Mouse (Mus musculus) mammary gland, adult 2 months (tissue): ENCODE results near the gene Dars. TPM values are rescaled to one million over a fixed set of nuclear protein-coding genes. Genes with fewer than 3 reads are reported as not detected.

Experiments
- polyA plus RNA-seq: library from polyadenylated mRNA; depleted of rRNA; stranded (reverse); fragments of >200 nt; gene quantifications from 2 replicates; pipeline ENCODE4 v1.2.3, GENCODE M21; 2012; ENCODE audit warnings: low replicate concordance; rRNA removed

Dars gene
- 7.3 and 14.7 TPM in 2 replicates for polyA plus RNA-seq

GRCm38 (mm10) chr1:128416584-128417532 lies at the start of gene Dars:
TSS of gene Dars (minus strand) at chr1:128417368.

GRCm38 (mm10) chr1:128359554-128360376 lies 57.4 kb downstream of the Dars start, which contains the start of gene Mcm6:
TSS of gene Mcm6 (minus strand) at chr1:128359664.

GRCm38 (mm10) chr1:128328218-128328617 lies 89.0 kb downstream of the Dars start, which contains the start of gene Lct:
TSS of gene Lct (minus strand) at chr1:128328318.

Other genes starting within 250 kb of the Dars start
- gene Ubxn4, start 173.4 kb downstream of the Dars start, polyA plus RNA-seq = 19.0 and 19.7 TPM in 2 replicates
- 0.02 and 0.09 TPM in 2 replicates for gene Lct, start 89.0 kb downstream of the Dars start, polyA plus RNA-seq
- gene Mcm6, start 57.7 kb downstream of the Dars start, polyA plus RNA-seq = 10.2 and 15.4 TPM in 2 replicates
- gene Cxcr4, start 174.9 kb upstream of the Dars start, polyA plus RNA-seq = 106 and 112 TPM in 2 replicates